Mouse (Mus musculus) heart, embryonic 13.5 days (tissue): ENCODE results near the gene Sufu. TPM values are rescaled to one million over a fixed set of nuclear protein-coding genes. Genes with fewer than 3 reads are reported as not detected.

Experiments
- ATAC-seq: fragments of 200-750 bp; cut with Nextera tagmentation; 2 replicates; pipeline ENCODE4 v1.8.0; 2017; ENCODE audit warnings: moderate TSS enrichment; ENCODE audit not compliant: insufficient number of reproducible peaks, low FRiP score, low TSS enrichment; ENCODE audit errors: extremely low read depth
- H3K27ac ChIP-seq: fragments of 300-500 bp; sonication (generic); replicated peaks from 2 replicates; pipeline ENCODE4 v1.5.1; 2015; ENCODE audit warnings: moderate library complexity, mild to moderate bottlenecking, inconsistent platforms
- H3K27me3 ChIP-seq: fragments of 300-500 bp; sonication (generic); replicated peaks from 2 replicates; pipeline ENCODE4 v1.6.1; 2015; ENCODE audit warnings: mild to moderate bottlenecking, inconsistent platforms
- H3K36me3 ChIP-seq: fragments of 300-500 bp; sonication (generic); 2 replicates; pipeline ENCODE4 v1.6.1; 2015; ENCODE audit warnings: mild to moderate bottlenecking, inconsistent platforms
- H3K4me1 ChIP-seq: fragments of 300-500 bp; sonication (generic); 2 replicates; pipeline ENCODE4 v1.6.1; 2015; ENCODE audit warnings: inconsistent platforms
- H3K4me2 ChIP-seq: fragments of 300-500 bp; sonication (generic); 2 replicates; pipeline ENCODE4 v1.6.1; 2015; ENCODE audit warnings: inconsistent platforms, mild to moderate bottlenecking, moderate library complexity
- H3K4me3 ChIP-seq: fragments of 300-500 bp; sonication (generic); 2 replicates; pipeline ENCODE4 v1.5.1; 2015; ENCODE audit warnings: moderate library complexity, mild to moderate bottlenecking, inconsistent platforms
- H3K9ac ChIP-seq: fragments of 300-500 bp; sonication (generic); 2 replicates; pipeline ENCODE4 v1.6.1; 2015; ENCODE audit warnings: inconsistent platforms, mild to moderate bottlenecking, moderate library complexity
- H3K9me3 ChIP-seq: fragments of 300-500 bp; sonication (generic); 2 replicates; pipeline ENCODE4 v1.6.1; 2016; ENCODE audit warnings: inconsistent platforms
- WGBS: fragments of 180-500 bp; shearing (Covaris S2); methylation state at CpG from one replicate; pipeline ENCODE4 v1.1.7; 2015; ENCODE audit warnings: mixed read lengths; 5-methylcytosine and 5-hydroxymethylcytosine counted together
- polyA plus RNA-seq: library from polyadenylated mRNA; unstranded; fragments of >200 nt; fragmentation: Nextera tagmentation; extraction: Ambion mirVana; gene quantifications from 2 replicates; pipeline ENCODE4 v1.2.1, GENCODE M21; 2015

Sufu gene
- polyA plus RNA-seq, 1 experiment from 2014 or later = 18.4 TPM

GRCm38 (mm10) chr19:46452916-46453315 lies 56.2 kb downstream of the Sufu start:
- H3K36me3 ChIP-seq = peaks cover 27% of the 10 kb centered on the region
- no peak overlapping the region for H3K4me3 ChIP-seq
- peaks cover 75% of the 10 kb centered on the region for H3K4me1 ChIP-seq
- no peaks in the 10 kb centered on the region for H3K27me3 ChIP-seq
- no peaks in the 10 kb centered on the region for H3K9me3 ChIP-seq
- no peak overlapping the region for H3K4me2 ChIP-seq
- H3K9ac ChIP-seq = no peak overlapping the region
- peak overlapping the region; percentile 93 for H3K27ac ChIP-seq
- ATAC-seq = no peak
- 80% methylated on average over 9 of the region's 9 CpGs for WGBS

DNA sequence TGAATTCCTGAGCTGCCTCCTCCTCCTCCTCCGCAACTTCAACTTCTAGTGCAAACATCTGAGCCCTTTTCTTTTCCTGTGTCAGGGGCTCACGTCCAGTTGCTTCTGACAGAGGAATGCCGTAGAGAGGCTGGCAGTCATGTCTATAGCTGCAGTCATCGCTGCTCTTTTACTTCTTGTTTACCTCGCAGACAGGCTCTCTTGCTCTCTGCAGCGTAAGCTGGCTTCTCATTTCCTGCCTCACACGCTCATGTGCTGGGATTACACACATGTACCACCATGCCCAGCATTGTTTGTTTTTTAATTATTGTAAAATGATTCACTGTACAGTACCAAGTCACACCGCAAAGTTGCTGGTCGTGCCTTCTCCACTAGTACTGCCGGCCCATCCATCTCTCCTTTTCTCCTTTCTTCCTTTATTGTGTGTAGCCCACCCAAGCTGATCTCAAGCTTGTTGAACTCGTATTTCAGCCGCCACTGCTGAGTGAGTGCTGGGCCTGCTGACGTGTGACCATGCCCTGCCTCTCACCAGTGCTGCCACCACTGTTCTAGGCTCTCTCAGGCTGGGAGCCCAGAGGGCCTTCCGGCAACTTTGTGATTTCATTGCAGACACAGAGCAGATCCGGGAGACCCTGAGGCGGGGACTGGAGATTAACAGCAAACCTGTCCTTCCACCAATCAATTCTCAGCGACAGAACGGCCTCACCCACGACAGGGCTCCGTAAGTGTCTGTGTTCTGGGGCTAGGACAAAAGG lies 57.6 kb downstream of the Sufu start:
- Histone ChIP-seq H3K27ac (peak overlapping the region; percentile 93), H3K9ac (peak overlapping the region; percentile 67), H3K36me3 (peaks cover 30% of the 10 kb centered on the region), H3K4me2 (peak overlapping the region; percentile 41), H3K27me3 (no peaks in the 10 kb centered on the region), H3K9me3 (no peaks in the 10 kb centered on the region), H3K4me1 (peaks cover 76% of the 10 kb centered on the region), H3K4me3 (no peak overlapping the region)
- 26% methylated on average over 20 of the region's 20 CpGs for WGBS
- no peak for ATAC-seq

DNA sequence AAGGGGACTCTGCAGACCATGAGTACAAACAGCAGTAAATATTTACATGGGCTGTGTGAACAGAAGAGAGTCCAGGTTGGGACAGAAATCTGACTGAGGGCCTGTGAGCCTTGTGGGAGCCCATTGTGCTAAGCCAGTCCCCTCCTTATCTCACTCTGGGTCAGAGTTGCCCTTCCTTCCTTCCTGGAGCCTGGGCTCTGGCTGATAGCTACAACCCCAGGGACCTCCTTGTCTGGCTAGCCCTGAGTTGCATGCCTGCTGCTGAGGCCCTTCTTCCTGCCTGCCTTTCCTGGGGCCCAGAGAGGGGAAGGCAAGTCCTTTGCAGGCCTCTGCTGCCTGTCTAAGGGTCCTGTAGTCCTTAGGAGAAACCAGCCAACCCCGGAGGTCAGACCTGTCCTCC lies 58.3 kb downstream of the Sufu start:
- 6% methylated on average over 1 of the region's 1 CpGs for WGBS
- Histone ChIP-seq H3K4me3 (no peak overlapping the region; the same call in 1 of the 2 replicates), H3K4me2 (peak overlapping the region; percentile 41)

DNA sequence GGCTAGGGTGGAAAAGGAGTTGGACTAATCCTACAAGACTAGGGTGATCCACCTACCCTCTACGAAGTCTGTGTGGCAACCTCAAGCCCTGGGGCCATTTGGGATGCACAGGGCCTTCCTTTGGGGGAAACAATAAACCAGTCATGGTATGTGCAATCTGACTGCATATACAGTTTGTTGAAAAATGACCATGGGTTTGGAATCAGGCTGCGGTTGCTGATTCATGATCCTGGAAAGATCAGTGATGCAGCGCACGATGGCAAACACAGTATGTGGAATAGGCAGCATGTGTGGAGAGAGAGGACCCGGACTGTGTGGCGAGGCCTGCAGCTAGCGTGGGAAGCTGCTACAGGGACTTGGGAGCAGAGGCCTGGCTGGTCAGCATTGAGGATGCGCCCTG lies 58.9 kb downstream of the Sufu start:
- WGBS = 83% methylated on average over 8 of the region's 8 CpGs
- Histone ChIP-seq H3K27ac (peak overlapping the region; percentile 93), H3K27me3 (no peaks in the 10 kb centered on the region), H3K4me3 (no peak overlapping the region; the same call in 1 of the 2 replicates), H3K4me2 (peak overlapping the region; percentile 41), H3K4me1 (peaks cover 89% of the 10 kb centered on the region), H3K9me3 (no peaks in the 10 kb centered on the region), H3K36me3 (peaks cover 30% of the 10 kb centered on the region), H3K9ac (peak overlapping the region; percentile 67)
- ATAC-seq = no peak

More for the DNA sequence above, 58.3 kb downstream of the Sufu start:
- peak; percentile 67; the same call in 1 of the 2 replicates for ATAC-seq
- Histone ChIP-seq H3K27me3 (no peaks in the 10 kb centered on the region), H3K27ac (peak overlapping the region; percentile 93), H3K36me3 (peaks cover 30% of the 10 kb centered on the region), H3K9me3 (no peaks in the 10 kb centered on the region), H3K4me1 (peaks cover 84% of the 10 kb centered on the region), H3K9ac (peak overlapping the region; percentile 67)

DNA sequence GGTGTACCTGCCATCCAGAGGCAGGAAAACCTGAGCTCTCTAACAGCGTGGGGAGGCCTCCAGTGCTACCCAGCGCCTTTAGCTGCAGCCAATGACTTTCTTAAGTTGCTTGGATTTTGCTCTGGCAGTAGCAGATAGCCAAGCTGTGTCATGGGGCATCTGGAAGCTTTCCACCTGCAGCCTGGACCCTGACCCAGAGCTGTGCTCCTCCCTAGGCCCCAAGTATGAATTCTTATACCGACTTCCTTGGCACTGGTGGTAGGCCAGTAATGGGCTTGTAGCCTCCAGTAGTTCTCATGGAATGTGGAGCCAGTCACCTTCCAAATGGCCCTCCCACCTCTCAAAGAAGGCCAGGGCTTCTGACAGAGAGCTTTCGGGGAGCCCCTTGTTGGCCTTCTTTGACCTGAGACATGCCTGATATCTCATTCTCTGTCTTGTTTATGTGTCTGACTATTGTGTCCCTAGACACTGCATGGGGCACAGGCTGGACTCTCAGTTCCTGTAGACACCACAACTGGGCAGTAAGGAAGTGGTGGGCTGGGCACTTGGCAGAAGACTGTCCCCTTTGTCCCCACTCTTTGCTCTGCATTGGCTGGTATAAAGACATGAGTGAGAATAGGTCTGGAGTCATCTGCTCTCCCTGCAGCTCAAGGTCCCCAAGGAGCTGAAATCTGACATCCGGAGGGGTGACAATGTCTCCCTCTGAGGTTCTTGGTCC lies 59.5 kb downstream of the Sufu start:
- 70% methylated on average over 5 of the region's 5 CpGs for WGBS
- Histone ChIP-seq H3K27me3 (no peaks in the 10 kb centered on the region), H3K27ac (peak overlapping the region; percentile 93), H3K9me3 (no peaks in the 10 kb centered on the region), H3K36me3 (peaks cover 28% of the 10 kb centered on the region), H3K4me1 (peaks cover 92% of the 10 kb centered on the region), H3K4me2 (no peak overlapping the region), H3K9ac (peak overlapping the region; percentile 67), H3K4me3 (no peak overlapping the region)
- ATAC-seq = no peak

DNA sequence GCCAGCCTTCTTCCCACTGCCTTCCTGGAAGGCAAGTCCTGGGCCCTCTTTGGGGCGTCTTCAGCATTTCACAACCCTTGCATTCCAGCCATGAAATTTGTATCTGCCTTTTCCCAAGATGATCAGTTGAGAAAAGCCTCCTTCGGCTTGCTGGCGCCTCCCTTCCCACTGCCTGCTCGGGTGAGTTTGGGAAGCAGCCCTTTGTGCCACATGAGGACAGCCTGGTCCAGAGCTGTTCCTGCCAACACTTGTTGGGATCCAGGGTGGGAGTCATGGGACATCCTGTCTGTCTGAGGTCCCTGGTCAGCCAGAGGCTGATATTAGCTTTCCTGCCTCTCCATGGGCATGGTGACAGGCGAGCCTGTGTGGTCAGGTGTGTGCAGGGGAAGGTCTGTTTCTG lies 61.1 kb downstream of the Sufu start:
- no peaks in the 10 kb centered on the region for H3K27me3 ChIP-seq
- ATAC-seq = no peak
- peak overlapping the region; percentile 83 for H3K27ac ChIP-seq
- WGBS = 76% methylated on average over 5 of the region's 5 CpGs
- H3K9me3 ChIP-seq = no peaks in the 10 kb centered on the region
- peaks cover 35% of the 10 kb centered on the region for H3K36me3 ChIP-seq
- no peak overlapping the region for H3K4me3 ChIP-seq
- peak overlapping the region; percentile 55 for H3K9ac ChIP-seq
- H3K4me2 ChIP-seq = no peak overlapping the region
- peaks cover 81% of the 10 kb centered on the region for H3K4me1 ChIP-seq

- Histone ChIP-seq H3K27ac (peak overlapping the region; percentile 83), H3K9ac (peak overlapping the region; percentile 68), H3K9me3 (no peaks in the 10 kb centered on the region), H3K4me2 (no peak overlapping the region), H3K4me1 (peaks cover 66% of the 10 kb centered on the region), H3K4me3 (no peak overlapping the region), H3K27me3 (no peaks in the 10 kb centered on the region), H3K36me3 (peaks cover 37% of the 10 kb centered on the region)
- no peak for ATAC-seq
- WGBS = 41% methylated on average over 10 of the region's 10 CpGs
These were observed 62.6 kb downstream of the Sufu start for GRCm38 (mm10) chr19:46459256-46459655.

- no peak for ATAC-seq
- no peak overlapping the region for H3K4me2 ChIP-seq
- peak overlapping the region; percentile 83 for H3K27ac ChIP-seq
- 45% methylated on average over 2 of the region's 2 CpGs for WGBS
- no peaks in the 10 kb centered on the region for H3K9me3 ChIP-seq
- H3K4me3 ChIP-seq = no peak overlapping the region
- H3K36me3 ChIP-seq = peaks cover 38% of the 10 kb centered on the region
- H3K27me3 ChIP-seq = no peaks in the 10 kb centered on the region
- peaks cover 65% of the 10 kb centered on the region for H3K4me1 ChIP-seq
- peak overlapping the region; percentile 68 for H3K9ac ChIP-seq
These were observed 63.2 kb downstream of the Sufu start for GRCm38 (mm10) chr19:46459889-46460288.

GRCm38 (mm10) chr19:46462574-46462973 lies 65.9 kb downstream of the Sufu start:
- ATAC-seq = no peak
- Histone ChIP-seq H3K9me3 (no peaks in the 10 kb centered on the region), H3K36me3 (peaks cover 39% of the 10 kb centered on the region), H3K4me3 (no peak overlapping the region), H3K27me3 (no peaks in the 10 kb centered on the region), H3K9ac (no peak overlapping the region), H3K27ac (no peak overlapping the region), H3K4me1 (peaks cover 49% of the 10 kb centered on the region), H3K4me2 (no peak overlapping the region)
- WGBS = 79% methylated on average over 3 of the region's 3 CpGs

DNA sequence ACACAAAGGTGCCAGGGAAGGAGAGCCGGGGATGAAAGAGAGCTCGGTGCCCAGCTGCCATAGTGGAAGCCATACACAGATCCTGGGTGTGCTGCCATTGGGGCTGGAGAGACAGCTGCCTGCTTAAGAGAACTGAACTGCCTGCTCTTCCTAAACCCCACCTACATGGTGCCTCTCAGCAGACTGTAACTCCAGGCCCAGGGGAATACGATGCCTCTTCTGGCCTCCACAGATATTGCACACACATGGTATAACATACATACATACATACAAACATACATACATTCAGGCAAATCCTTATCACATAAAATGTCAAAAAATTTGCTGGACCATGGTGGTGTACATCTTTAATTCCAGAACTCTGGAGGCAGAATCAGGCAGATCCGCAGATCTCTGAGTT lies 66.8 kb downstream of the Sufu start:
- H3K9ac ChIP-seq = no peak overlapping the region
- peaks cover 39% of the 10 kb centered on the region for H3K36me3 ChIP-seq
- H3K27ac ChIP-seq = no peak overlapping the region
- no peak overlapping the region for H3K4me2 ChIP-seq
- H3K4me1 ChIP-seq = peaks cover 41% of the 10 kb centered on the region
- ATAC-seq = no peak
- no peaks in the 10 kb centered on the region for H3K27me3 ChIP-seq
- WGBS = 98% methylated on average over 4 of the region's 4 CpGs
- no peaks in the 10 kb centered on the region for H3K9me3 ChIP-seq
- H3K4me3 ChIP-seq = no peak overlapping the region

- peaks cover 41% of the 10 kb centered on the region for H3K36me3 ChIP-seq
- no peak overlapping the region for H3K4me2 ChIP-seq
- no peaks in the 10 kb centered on the region for H3K9me3 ChIP-seq
- H3K4me1 ChIP-seq = peaks cover 35% of the 10 kb centered on the region
- no peak overlapping the region for H3K9ac ChIP-seq
- no peaks in the 10 kb centered on the region for H3K27me3 ChIP-seq
- H3K4me3 ChIP-seq = no peak overlapping the region
- H3K27ac ChIP-seq = no peak overlapping the region
- no peak for ATAC-seq
- WGBS = 62% methylated on average over 6 of the region's 6 CpGs
These were observed 69.5 kb downstream of the Sufu start for GRCm38 (mm10) chr19:46466160-46466559.
